Mouse (Mus musculus): Measurements from ENCODE around the gene Mpc2. TPM values are rescaled to one million over a fixed set of nuclear protein-coding genes. Genes with fewer than 3 reads are reported as not detected.

The Mpc2 gene
- polyA plus RNA-seq, 1 experiment from 2014 or later, result 185 TPM

Other genes with a start within 250 kb of the Mpc2 start
- gene Tiprl, start 223.6 kb upstream of the Mpc2 start, polyA plus RNA-seq (2015; fragmentation: Nextera tagmentation; extraction: Ambion mirVana), result 150 and 153 TPM in 2 replicates
- gene Gpr161, start 164.8 kb upstream of the Mpc2 start, polyA plus RNA-seq (2015; fragmentation: Nextera tagmentation; extraction: Ambion mirVana), result 4.4 and 4.5 TPM in 2 replicates
- gene Dcaf6, start 162 bp upstream of the Mpc2 start, polyA plus RNA-seq (2015; fragmentation: Nextera tagmentation; extraction: Ambion mirVana), result 15.4 and 16.7 TPM in 2 replicates
- 0.09 and 0.28 TPM in 2 replicates for gene Adcy10, start 24.5 kb downstream of the Mpc2 start, polyA plus RNA-seq (2015; fragmentation: Nextera tagmentation; extraction: Ambion mirVana)
- 156 and 168 TPM in 2 replicates for gene Mpzl1, start 173.9 kb downstream of the Mpc2 start, polyA plus RNA-seq (2015; fragmentation: Nextera tagmentation; extraction: Ambion mirVana)
- gene Rcsd1, start 249.1 kb downstream of the Mpc2 start, polyA plus RNA-seq (2015; fragmentation: Nextera tagmentation; extraction: Ambion mirVana), result 9.6 and 10.2 TPM in 2 replicates

Data from midbrain, embryonic 15.5 days (tissue).